Mouse (Mus musculus): ENCODE data around the gene Rpl32. TPM values are rescaled to one million over a fixed set of nuclear protein-coding genes. Genes with fewer than 3 reads are reported as not detected.

Gene Rpl32
- polyA plus RNA-seq, 1 experiment = 5,589 TPM

GRCm38 (mm10) chr6:115792691-115793215 lies 15.8 kb downstream of the Rpl32 start:
- TF ChIP-seq CTCF (IDR thresholded peaks at IDR 0.05; ENCODE audit: control insufficient read depth, insufficient read depth, insufficient read length) (no peak), MYOD1 (IDR thresholded peaks at IDR 0.05; ENCODE audit: control insufficient read depth, insufficient read length, low read depth) (no peak), USF1 (IDR thresholded peaks at IDR 0.05; ENCODE audit: low read depth) (no peak), MAX (IDR thresholded peaks at IDR 0.05) (no peak)
- no peaks in the 10 kb centered on the region for H3K36me3 ChIP-seq (ENCODE audit: control insufficient read depth, insufficient read depth)
- H3K79me3 ChIP-seq (ENCODE audit: low read depth) = no peaks in the 10 kb centered on the region
- H3K27me3 ChIP-seq (ENCODE audit: control insufficient read depth, insufficient read depth, insufficient read length) = no peaks in the 10 kb centered on the region
- no peak overlapping the region for H3ac ChIP-seq (ENCODE audit: control insufficient read depth, insufficient read length, low read depth)
- H3K79me2 ChIP-seq (ENCODE audit: control insufficient read depth, insufficient read depth) = no peaks in the 10 kb centered on the region
- no peak overlapping the region for H3K4me3 ChIP-seq (ENCODE audit: insufficient read depth, poor library complexity, severe bottlenecking)

GRCm38 (mm10) chr6:115791842-115792686 lies 16.5 kb downstream of the Rpl32 start:
- Histone ChIP-seq H3K27me3 (ENCODE audit: control insufficient read depth, insufficient read depth, insufficient read length) (no peaks in the 10 kb centered on the region), H3K79me2 (ENCODE audit: control insufficient read depth, insufficient read depth) (no peaks in the 10 kb centered on the region), H3K79me3 (ENCODE audit: low read depth) (no peaks in the 10 kb centered on the region), H3K36me3 (ENCODE audit: control insufficient read depth, insufficient read depth) (no peaks in the 10 kb centered on the region), H3ac (ENCODE audit: control insufficient read depth, insufficient read length, low read depth) (no peak overlapping the region), H3K4me3 (ENCODE audit: insufficient read depth, poor library complexity, severe bottlenecking) (no peak overlapping the region)
- TF ChIP-seq CTCF (IDR thresholded peaks at IDR 0.05; ENCODE audit: control insufficient read depth, insufficient read depth, insufficient read length) (no peak), MYOG (IDR thresholded peaks at IDR 0.05; ENCODE audit: control insufficient read depth, extremely low read depth, insufficient read length) (no peak), MAX (IDR thresholded peaks at IDR 0.05) (no peak), USF1 (IDR thresholded peaks at IDR 0.05; ENCODE audit: low read depth) (no peak), CEBPB (IDR thresholded peaks at IDR 0.05; ENCODE audit: low read depth) (no peak), FOSL1 (IDR thresholded peaks at IDR 0.05; ENCODE audit: insufficient read depth, low read length, poor library complexity, severe bottlenecking) (no peak), MYOD1 (IDR thresholded peaks at IDR 0.05; ENCODE audit: control insufficient read depth, insufficient read length, low read depth) (no peak)

GRCm38 (mm10) chr6:115791016-115791415 lies 17.5 kb downstream of the Rpl32 start:
- Histone ChIP-seq H3K27me3 (ENCODE audit: control insufficient read depth, insufficient read depth, insufficient read length) (no peaks in the 10 kb centered on the region), H3ac (ENCODE audit: control insufficient read depth, insufficient read length, low read depth) (no peak overlapping the region), H3K36me3 (ENCODE audit: control insufficient read depth, insufficient read depth) (no peaks in the 10 kb centered on the region), H3K79me3 (ENCODE audit: low read depth) (no peaks in the 10 kb centered on the region), H3K79me2 (ENCODE audit: control insufficient read depth, insufficient read depth) (no peaks in the 10 kb centered on the region), H3K4me3 (ENCODE audit: insufficient read depth, poor library complexity, severe bottlenecking) (no peak overlapping the region)
- TF ChIP-seq USF1 (IDR thresholded peaks at IDR 0.05; ENCODE audit: low read depth) = no peak

- H3K36me3 ChIP-seq (ENCODE audit: control insufficient read depth, insufficient read depth) = no peaks in the 10 kb centered on the region
- no peak overlapping the region for H3ac ChIP-seq (ENCODE audit: control insufficient read depth, insufficient read length, low read depth)
- no peak for TF ChIP-seq MYOD1 (IDR thresholded peaks at IDR 0.05; ENCODE audit: control insufficient read depth, insufficient read length, low read depth)
- no peak for TF ChIP-seq MAX (IDR thresholded peaks at IDR 0.05)
- TF ChIP-seq CEBPB (IDR thresholded peaks at IDR 0.05; ENCODE audit: low read depth) = no peak
- TF ChIP-seq MYOG (IDR thresholded peaks at IDR 0.05; ENCODE audit: control insufficient read depth, extremely low read depth, insufficient read length) = no peak
- no peak for TF ChIP-seq FOSL1 (IDR thresholded peaks at IDR 0.05; ENCODE audit: insufficient read depth, low read length, poor library complexity, severe bottlenecking)
- TF ChIP-seq CTCF (IDR thresholded peaks at IDR 0.05; ENCODE audit: control insufficient read depth, insufficient read depth, insufficient read length) = no peak
- TF ChIP-seq USF1 (IDR thresholded peaks at IDR 0.05; ENCODE audit: low read depth) = no peak
- H3K79me2 ChIP-seq (ENCODE audit: control insufficient read depth, insufficient read depth) = no peaks in the 10 kb centered on the region
- no peak overlapping the region for H3K4me3 ChIP-seq (ENCODE audit: insufficient read depth, poor library complexity, severe bottlenecking)
- H3K79me3 ChIP-seq (ENCODE audit: low read depth) = no peaks in the 10 kb centered on the region
- H3K27me3 ChIP-seq (ENCODE audit: control insufficient read depth, insufficient read depth, insufficient read length) = no peaks in the 10 kb centered on the region
These were observed 25.8 kb downstream of the Rpl32 start for GRCm38 (mm10) chr6:115782781-115783180.

- Histone ChIP-seq H3K79me3 (ENCODE audit: low read depth) (no peaks in the 10 kb centered on the region), H3ac (ENCODE audit: control insufficient read depth, insufficient read length, low read depth) (no peak overlapping the region), H3K4me3 (ENCODE audit: insufficient read depth, poor library complexity, severe bottlenecking) (no peak overlapping the region), H3K79me2 (ENCODE audit: control insufficient read depth, insufficient read depth) (no peaks in the 10 kb centered on the region), H3K27me3 (ENCODE audit: control insufficient read depth, insufficient read depth, insufficient read length) (no peaks in the 10 kb centered on the region), H3K36me3 (ENCODE audit: control insufficient read depth, insufficient read depth) (no peaks in the 10 kb centered on the region)
- no peak for TF ChIP-seq CEBPB (IDR thresholded peaks at IDR 0.05; ENCODE audit: low read depth)
These were observed 32.2 kb downstream of the Rpl32 start for GRCm38 (mm10) chr6:115776363-115776762.

- no peak for TF ChIP-seq MYOD1 (IDR thresholded peaks at IDR 0.05; ENCODE audit: control insufficient read depth, insufficient read length, low read depth)
- Histone ChIP-seq H3K79me3 (ENCODE audit: low read depth) (no peaks in the 10 kb centered on the region), H3K27me3 (ENCODE audit: control insufficient read depth, insufficient read depth, insufficient read length) (no peaks in the 10 kb centered on the region), H3ac (ENCODE audit: control insufficient read depth, insufficient read length, low read depth) (no peak overlapping the region), H3K4me3 (ENCODE audit: insufficient read depth, poor library complexity, severe bottlenecking) (no peak overlapping the region), H3K36me3 (ENCODE audit: control insufficient read depth, insufficient read depth) (no peaks in the 10 kb centered on the region), H3K79me2 (ENCODE audit: control insufficient read depth, insufficient read depth) (no peaks in the 10 kb centered on the region)
These were observed 32.7 kb downstream of the Rpl32 start for GRCm38 (mm10) chr6:115775838-115776237.
